Mouse (Mus musculus) intestine, embryonic 15.5 days (tissue): Measurements from ENCODE around the gene Pde1a. TPM values are rescaled to one million over a fixed set of nuclear protein-coding genes. Genes with fewer than 3 reads are reported as not detected.

Source experiments
- ATAC-seq: fragments of 200-750 bp; cut with Nextera tagmentation; 2 replicates; pipeline ENCODE4 v1.8.0; 2017; ENCODE audit warnings: moderate TSS enrichment, moderate library complexity
- H3K27ac ChIP-seq: fragments of 300-500 bp; sonication (generic); 2 replicates; pipeline ENCODE4 v1.5.1; 2015; ENCODE audit warnings: mild to moderate bottlenecking, inconsistent platforms
- H3K27me3 ChIP-seq: fragments of 300-500 bp; sonication (generic); replicated peaks from 2 replicates; pipeline ENCODE4 v1.6.1; 2015; ENCODE audit warnings: inconsistent platforms
- H3K36me3 ChIP-seq: fragments of 300-500 bp; sonication (generic); 2 replicates; pipeline ENCODE4 v1.6.1; 2015; ENCODE audit warnings: inconsistent platforms
- H3K4me1 ChIP-seq: fragments of 300-500 bp; sonication (generic); replicated peaks from 2 replicates; pipeline ENCODE4 v1.6.1; 2015; ENCODE audit warnings: inconsistent platforms
- H3K4me2 ChIP-seq: fragments of 300-500 bp; sonication (generic); replicated peaks from 2 replicates; pipeline ENCODE4 v1.6.1; 2015; ENCODE audit warnings: mild to moderate bottlenecking, inconsistent platforms
- H3K4me3 ChIP-seq: fragments of 300-500 bp; sonication (generic); replicated peaks from 2 replicates; pipeline ENCODE4 v1.5.1; 2015; ENCODE audit warnings: inconsistent platforms
- H3K9ac ChIP-seq: fragments of 300-500 bp; sonication (generic); 2 replicates; pipeline ENCODE4 v1.6.1; 2015; ENCODE audit warnings: inconsistent platforms
- H3K9me3 ChIP-seq: fragments of 300-500 bp; sonication (generic); 2 replicates; pipeline ENCODE4 v1.6.1; 2016; ENCODE audit warnings: inconsistent platforms
- WGBS: fragments of 180-500 bp; shearing (Covaris S2); methylation state at CpG from one replicate; pipeline ENCODE4 v1.1.7; 2015; 5-methylcytosine and 5-hydroxymethylcytosine counted together
- polyA plus RNA-seq: library from polyadenylated mRNA; unstranded; fragments of >200 nt; fragmentation: Nextera tagmentation; extraction: Ambion mirVana; gene quantifications from 2 replicates; pipeline ENCODE4 v1.2.1, GENCODE M21; 2015

Pde1a gene
- polyA plus RNA-seq, 1 experiment from 2014 or later, result 40.2 TPM

DNA sequence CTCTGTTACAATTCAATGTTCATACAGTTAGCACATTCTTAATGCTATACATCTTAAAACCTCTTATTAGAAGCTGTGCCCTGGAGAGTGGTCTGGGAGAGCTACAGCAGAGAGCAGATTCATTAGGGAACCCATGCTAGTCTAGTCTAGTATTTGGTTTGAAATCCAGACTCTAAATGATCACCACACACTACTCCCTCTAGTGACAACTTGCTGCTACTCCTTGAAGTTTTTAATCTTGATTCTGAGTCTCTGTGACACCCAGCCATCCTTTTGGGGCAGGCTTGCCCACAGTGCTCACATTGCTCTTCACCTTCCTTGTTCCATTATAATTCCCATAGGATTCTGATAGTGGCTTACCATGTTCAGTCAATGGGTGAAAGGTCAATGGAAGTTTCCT, 206.9 kb downstream of the Pde1a start:
- H3K9me3 ChIP-seq, result no peaks in the 10 kb centered on the region
- no peak overlapping the region for H3K27ac ChIP-seq
- H3K4me1 ChIP-seq, result no peaks in the 10 kb centered on the region
- no peak overlapping the region for H3K4me2 ChIP-seq
- no peaks in the 10 kb centered on the region for H3K27me3 ChIP-seq
- no peaks in the 10 kb centered on the region for H3K36me3 ChIP-seq
- no peak overlapping the region for H3K9ac ChIP-seq
- H3K4me3 ChIP-seq, result no peak overlapping the region
- no peak for ATAC-seq

DNA sequence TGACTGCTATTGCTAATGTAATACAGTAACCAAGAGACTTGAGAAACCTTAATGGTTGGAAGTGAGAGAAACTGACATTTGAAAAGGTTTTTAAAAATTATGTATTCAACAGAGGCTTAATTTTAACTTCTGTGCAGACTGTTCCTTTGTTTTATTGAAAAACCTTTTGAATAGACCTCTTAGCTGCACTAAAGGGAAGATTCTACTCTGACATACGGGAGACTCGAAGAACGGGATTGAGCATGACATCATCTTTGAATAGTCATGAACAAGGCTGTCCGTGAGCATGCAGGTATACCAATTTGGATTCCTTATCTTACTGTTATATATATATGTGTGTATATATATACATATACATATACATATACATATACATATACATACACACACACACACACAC, 207.9 kb downstream of the Pde1a start:
- no peak for ATAC-seq
- Histone ChIP-seq H3K9ac (no peak overlapping the region), H3K9me3 (no peaks in the 10 kb centered on the region), H3K27me3 (no peaks in the 10 kb centered on the region), H3K4me3 (no peak overlapping the region), H3K27ac (no peak overlapping the region), H3K4me1 (no peaks in the 10 kb centered on the region), H3K36me3 (no peaks in the 10 kb centered on the region), H3K4me2 (no peak overlapping the region)
- 93% methylated on average over 4 of the region's 4 CpGs for WGBS

DNA sequence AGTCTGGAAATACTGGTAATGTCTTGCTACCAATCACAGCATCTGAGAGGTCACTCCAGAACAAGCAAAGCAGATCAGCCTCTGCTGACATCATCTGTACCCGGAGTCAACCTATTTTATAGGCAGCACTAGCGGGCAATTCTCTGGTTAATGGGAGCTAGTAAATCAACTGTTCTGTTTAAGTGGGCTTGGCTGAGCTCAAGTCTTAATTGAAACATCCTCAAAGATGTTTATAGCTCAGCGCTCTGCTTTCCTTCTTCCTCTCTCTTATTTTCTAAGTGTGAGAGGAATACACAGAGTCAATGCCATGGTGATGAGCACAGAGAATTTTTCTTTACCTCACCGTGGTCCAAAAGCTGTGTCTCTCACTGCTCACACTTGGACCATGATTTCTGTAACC, 208.8 kb downstream of the Pde1a start:
- H3K27me3 ChIP-seq, result no peaks in the 10 kb centered on the region
- no peaks in the 10 kb centered on the region for H3K36me3 ChIP-seq
- 37% methylated on average over 4 of the region's 4 CpGs for WGBS
- no peaks in the 10 kb centered on the region for H3K9me3 ChIP-seq
- no peak overlapping the region for H3K27ac ChIP-seq
- no peak for ATAC-seq
- no peak overlapping the region for H3K4me3 ChIP-seq
- no peaks in the 10 kb centered on the region for H3K4me1 ChIP-seq
- no peak overlapping the region for H3K9ac ChIP-seq
- no peak overlapping the region for H3K4me2 ChIP-seq

DNA sequence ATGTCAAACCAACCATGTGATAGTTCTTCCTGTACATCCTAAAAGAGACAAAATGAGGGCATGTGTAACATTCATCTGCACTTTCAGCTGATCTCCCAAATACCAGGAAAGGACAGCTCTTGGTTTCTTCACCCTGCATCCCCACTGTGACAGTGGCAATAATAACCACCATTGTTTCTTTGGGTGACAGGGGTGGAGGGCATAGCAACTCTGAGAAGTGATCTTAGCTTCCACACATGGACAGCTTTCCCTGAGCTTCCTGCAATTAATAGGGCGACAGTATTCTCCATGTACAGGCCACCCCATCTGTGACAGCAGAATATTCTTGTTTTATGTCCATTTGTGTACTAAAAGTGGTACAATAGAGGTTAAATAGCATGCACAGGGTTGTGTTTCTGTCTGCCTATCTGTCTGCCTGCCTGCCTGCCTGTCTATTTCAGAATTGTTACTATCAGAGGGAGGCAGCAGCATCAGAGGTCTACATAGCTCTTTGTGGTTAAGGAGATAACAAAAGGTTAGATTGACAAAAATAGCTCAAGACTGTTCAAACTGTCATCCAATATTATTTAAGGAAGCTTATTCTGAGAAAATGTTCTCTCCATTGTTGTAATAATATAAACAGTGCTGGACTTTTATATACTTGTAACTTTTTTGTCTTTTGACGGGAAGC, 227.3 kb downstream of the Pde1a start:
- no peak for ATAC-seq
- no peak overlapping the region for H3K27ac ChIP-seq
- no peak overlapping the region for H3K4me2 ChIP-seq

DNA sequence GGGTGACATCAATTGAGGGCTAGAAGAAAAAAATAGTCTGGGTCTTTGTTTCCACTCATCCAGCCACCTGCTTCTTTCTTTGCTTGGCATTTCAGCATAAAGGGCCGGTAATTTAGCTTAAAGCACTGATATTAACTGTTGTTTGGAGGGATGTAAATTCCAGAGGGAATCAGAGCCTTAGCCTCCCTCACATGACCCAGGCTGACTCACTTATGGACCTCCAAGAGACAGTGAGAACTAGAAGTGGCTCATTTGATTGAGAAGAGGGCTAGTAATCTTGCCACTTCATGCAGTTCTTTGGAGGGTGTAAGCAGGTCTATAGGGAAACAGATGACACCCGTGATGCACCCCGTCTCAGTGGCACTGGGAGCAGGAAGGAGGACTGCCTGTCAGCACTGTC, 230.7 kb downstream of the Pde1a start:
- no peak overlapping the region for H3K4me2 ChIP-seq
- no peak overlapping the region for H3K27ac ChIP-seq
- no peaks in the 10 kb centered on the region for H3K9me3 ChIP-seq
- WGBS, result 57% methylated on average over 3 of the region's 3 CpGs
- no peaks in the 10 kb centered on the region for H3K4me1 ChIP-seq
- no peak overlapping the region for H3K9ac ChIP-seq
- H3K36me3 ChIP-seq, result no peaks in the 10 kb centered on the region
- H3K27me3 ChIP-seq, result no peaks in the 10 kb centered on the region
- ATAC-seq, result no peak
- no peak overlapping the region for H3K4me3 ChIP-seq

More for the DNA sequence above, 227.3 kb downstream of the Pde1a start:
- H3K27me3 ChIP-seq, result no peaks in the 10 kb centered on the region
- WGBS, result 85% methylated on average over 2 of the region's 2 CpGs
- no peak overlapping the region for H3K9ac ChIP-seq
- H3K4me1 ChIP-seq, result no peaks in the 10 kb centered on the region
- no peaks in the 10 kb centered on the region for H3K36me3 ChIP-seq
- H3K4me3 ChIP-seq, result no peak overlapping the region
- H3K9me3 ChIP-seq, result no peaks in the 10 kb centered on the region

DNA sequence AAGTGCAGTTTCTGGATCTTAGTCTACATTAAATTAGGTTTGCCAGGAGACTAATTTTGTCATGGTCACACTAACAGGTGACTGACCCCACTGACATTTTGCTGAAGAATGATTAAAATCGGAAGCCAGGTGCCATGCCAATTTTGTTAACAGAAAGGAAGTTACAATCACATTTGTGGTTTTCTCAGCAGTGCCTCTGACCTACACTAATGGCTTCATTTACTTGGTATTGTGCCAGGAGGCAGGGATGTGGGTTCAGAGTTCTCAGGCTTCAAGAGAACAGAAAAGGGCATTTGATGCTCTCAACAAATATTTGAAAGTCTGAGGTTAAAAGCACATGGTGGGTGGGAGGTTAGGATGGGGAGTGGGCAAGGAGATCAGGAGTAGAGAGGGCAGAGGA, 236.4 kb downstream of the Pde1a start:
- no peaks in the 10 kb centered on the region for H3K9me3 ChIP-seq
- no peak overlapping the region for H3K4me2 ChIP-seq
- WGBS, result 80% methylated on average over 1 of the region's 1 CpGs
- no peak overlapping the region for H3K4me3 ChIP-seq
- H3K27ac ChIP-seq, result no peak overlapping the region
- H3K9ac ChIP-seq, result no peak overlapping the region
- H3K27me3 ChIP-seq, result no peaks in the 10 kb centered on the region
- no peak for ATAC-seq
- no peaks in the 10 kb centered on the region for H3K4me1 ChIP-seq
- no peaks in the 10 kb centered on the region for H3K36me3 ChIP-seq

DNA sequence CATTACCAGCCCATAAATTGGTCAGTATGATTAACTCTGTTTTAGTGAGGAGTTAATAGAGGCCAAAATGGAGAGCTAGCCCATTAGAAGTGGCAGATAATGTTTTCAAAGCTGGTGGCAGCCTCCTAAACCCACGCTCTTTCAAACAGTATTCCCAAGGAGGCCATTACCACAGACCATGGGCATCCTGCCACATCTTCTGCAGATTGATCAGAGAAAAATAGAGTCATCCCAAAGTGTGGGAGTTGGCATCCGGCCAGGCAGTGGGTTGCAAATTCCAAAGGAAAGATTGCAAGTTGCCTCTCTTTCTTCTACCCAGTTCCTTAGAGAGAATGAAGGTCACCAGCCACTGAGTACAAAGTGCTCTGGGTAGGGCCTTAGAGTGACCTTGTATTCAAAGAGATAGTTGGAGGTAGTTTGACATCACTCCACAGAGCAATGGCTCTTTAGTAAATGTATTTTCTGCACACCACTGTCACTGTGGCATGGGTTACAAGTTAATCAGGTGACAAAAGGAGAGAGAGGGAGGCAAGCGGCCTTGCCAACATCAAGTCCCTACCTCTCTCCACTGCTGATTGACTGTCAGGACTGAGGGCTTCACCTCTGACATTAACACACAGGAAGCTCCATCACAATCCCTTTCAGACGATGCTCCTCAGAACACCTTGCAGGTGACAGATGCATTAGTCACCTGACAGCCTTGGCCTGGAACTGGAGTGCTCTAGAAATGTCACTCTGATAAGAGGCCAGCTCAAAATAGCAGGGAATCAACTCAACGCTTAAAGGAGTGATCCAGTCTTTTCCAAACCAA, 237.3 kb downstream of the Pde1a start:
- 81% methylated on average over 5 of the region's 5 CpGs for whole genome bisulfite sequencing
- H3K9me3 ChIP-seq, result no peaks in the 10 kb centered on the region
- no peak overlapping the region for H3K4me3 ChIP-seq
- no peak overlapping the region for H3K27ac ChIP-seq
- H3K9ac ChIP-seq, result no peak overlapping the region
- H3K4me2 ChIP-seq, result no peak overlapping the region
- no peaks in the 10 kb centered on the region for H3K27me3 ChIP-seq
- no peaks in the 10 kb centered on the region for H3K36me3 ChIP-seq
- no peaks in the 10 kb centered on the region for H3K4me1 ChIP-seq
- ATAC-seq, result no peak

DNA sequence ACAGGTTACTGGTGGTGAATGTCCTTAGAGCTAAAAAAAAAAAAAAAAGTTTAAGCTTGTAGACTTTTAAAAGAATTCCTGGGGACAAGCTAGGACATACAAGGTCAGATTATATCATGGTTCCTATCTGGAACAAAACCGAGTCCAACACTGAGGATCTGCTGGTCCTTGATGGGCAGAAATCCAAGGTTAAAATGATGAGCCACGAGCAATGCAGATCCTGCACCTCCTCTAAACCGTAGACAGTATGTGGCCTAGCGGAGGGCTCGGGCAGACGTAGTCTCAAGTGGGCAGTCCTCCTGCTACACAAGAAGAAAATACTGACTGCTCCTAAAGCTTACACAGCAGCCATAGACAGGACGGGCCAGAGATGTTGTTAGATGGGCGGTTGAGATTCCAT, 238.5 kb downstream of the Pde1a start:
- no peak for ATAC-seq
- Histone ChIP-seq H3K4me1 (no peaks in the 10 kb centered on the region), H3K4me2 (no peak overlapping the region), H3K9ac (no peak overlapping the region), H3K4me3 (no peak overlapping the region), H3K36me3 (no peaks in the 10 kb centered on the region), H3K9me3 (no peaks in the 10 kb centered on the region), H3K27ac (no peak overlapping the region), H3K27me3 (no peaks in the 10 kb centered on the region)
- WGBS, result 74% methylated on average over 8 of the region's 8 CpGs

DNA sequence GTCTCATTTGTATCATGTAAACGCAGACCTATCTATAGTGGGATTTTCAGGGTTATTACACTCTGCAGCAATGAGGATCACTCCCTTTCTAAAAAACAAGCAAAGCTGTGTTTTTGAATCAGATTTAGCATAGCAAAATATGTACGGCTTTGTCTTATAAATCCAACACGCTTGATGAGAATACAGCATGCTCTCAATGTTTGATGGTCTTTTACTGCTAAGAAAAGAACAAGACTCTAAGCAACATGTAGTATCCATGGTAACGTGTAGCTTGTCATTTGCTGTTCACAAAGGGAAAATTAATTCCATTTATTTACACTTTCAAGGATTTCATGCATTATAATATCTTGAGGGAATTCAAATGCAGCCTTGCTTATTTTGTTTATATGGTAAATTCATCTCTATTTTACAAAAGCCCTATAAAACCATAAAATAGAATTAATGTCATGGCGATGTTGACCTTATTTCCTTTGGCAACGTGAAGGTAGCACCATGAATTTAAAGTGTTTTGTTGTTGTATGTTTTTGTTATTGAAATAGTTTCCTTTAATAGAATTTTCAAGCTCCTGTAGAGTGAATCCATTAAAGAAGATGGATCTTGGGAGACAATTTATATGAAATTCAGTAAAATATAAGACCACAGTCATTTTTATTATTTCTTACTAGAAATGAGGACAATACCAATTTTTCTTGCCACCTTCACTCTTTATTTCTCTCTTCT, 245.5 kb downstream of the Pde1a start:
- no peak overlapping the region for H3K4me2 ChIP-seq

DNA sequence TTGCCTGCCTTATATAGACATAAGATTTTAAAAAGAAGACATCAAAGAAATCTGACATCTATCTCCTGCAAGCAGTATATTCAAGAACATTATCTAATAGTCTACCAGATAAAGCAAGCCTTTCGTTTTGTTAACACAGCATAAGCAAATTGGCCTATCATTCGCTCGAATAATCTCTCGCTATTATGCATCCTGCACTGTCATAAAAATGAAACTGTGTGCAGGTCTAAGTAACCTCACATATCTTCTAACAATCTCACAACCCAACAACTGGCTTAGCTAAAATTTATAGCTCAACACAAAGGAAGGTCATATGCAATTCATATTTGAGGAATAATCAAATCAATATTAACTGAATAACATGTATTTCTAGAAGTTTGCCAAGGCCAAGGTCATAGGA, 246.0 kb downstream of the Pde1a start:
- Histone ChIP-seq H3K4me3 (no peak overlapping the region), H3K27me3 (no peaks in the 10 kb centered on the region), H3K9ac (no peak overlapping the region), H3K4me1 (no peaks in the 10 kb centered on the region), H3K27ac (no peak overlapping the region), H3K36me3 (no peaks in the 10 kb centered on the region), H3K9me3 (no peaks in the 10 kb centered on the region), H3K4me2 (no peak overlapping the region)
- WGBS, result 71% methylated on average over 4 of the region's 4 CpGs
- ATAC-seq, result no peak

More for the DNA sequence above, 245.5 kb downstream of the Pde1a start:
- H3K4me1 ChIP-seq, result no peaks in the 10 kb centered on the region
- H3K27me3 ChIP-seq, result no peaks in the 10 kb centered on the region
- H3K4me3 ChIP-seq, result no peak overlapping the region
- ATAC-seq, result no peak
- H3K27ac ChIP-seq, result no peak overlapping the region
- no peaks in the 10 kb centered on the region for H3K36me3 ChIP-seq
- 88% methylated on average over 6 of the region's 6 CpGs for WGBS
- no peak overlapping the region for H3K9ac ChIP-seq
- H3K9me3 ChIP-seq, result no peaks in the 10 kb centered on the region

DNA sequence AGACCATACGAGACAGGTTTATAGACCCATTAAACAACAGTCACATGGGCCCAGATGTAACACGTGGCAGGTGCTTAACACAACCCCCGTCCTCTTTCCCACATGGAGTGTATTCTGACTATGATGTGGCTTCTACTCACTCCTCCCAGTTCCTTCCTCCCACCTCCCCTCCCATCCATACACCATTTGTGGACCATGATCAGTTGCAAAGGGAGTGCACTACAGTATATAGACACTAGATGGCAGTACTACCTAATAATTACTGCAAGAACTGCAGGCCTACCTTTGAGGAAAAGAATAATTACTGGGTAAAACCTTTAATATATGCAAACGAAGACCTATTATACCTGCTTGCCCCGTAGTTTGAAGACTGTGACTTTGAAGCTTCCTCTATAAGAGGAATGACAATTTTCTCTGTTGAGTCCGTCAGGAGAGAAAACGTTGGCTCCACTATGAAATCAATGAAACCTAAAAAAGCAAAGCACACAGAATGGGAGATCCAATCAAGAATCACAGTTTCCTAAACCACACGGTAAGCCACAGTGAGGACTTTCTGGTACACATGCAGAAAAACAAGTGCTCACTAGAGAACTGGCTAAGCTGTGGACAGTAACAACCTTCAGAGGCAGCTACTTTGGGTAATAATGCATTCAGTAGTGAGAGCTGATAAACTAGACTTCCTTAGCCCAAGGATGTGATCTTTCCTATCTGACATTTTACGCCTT, 263.8 kb downstream of the Pde1a start:
- Histone ChIP-seq H3K27me3 (no peaks in the 10 kb centered on the region), H3K4me2 (no peak overlapping the region), H3K9me3 (no peaks in the 10 kb centered on the region), H3K9ac (no peak overlapping the region), H3K27ac (no peak overlapping the region), H3K4me1 (no peaks in the 10 kb centered on the region), H3K36me3 (no peaks in the 10 kb centered on the region), H3K4me3 (no peak overlapping the region)
- 46% methylated on average over 9 of the region's 9 CpGs for WGBS
- ATAC-seq, result peak; percentile 62; the same call in 1 of the 2 replicates

DNA sequence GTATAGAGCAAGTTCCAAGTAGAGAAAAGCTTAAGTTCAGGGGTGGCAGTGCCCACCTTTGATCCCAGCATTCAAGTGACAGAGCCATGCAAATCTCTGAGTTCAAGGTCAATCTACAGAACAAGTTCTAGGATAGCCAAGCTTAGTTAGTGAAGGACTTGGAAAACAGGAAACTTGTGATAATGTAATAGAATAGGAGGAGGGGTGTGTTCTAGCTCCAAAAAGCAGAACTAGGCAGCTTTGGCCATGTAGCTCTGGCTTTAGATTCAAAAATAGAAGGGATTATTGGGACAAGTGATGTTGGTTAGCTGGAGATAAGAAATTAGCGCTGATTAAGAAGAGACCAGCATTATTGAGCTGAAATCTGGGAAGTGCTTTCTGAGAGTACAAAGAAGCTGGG, 272.4 kb downstream of the Pde1a start:
- WGBS, result 81% methylated on average over 1 of the region's 1 CpGs
- no peak overlapping the region for H3K9ac ChIP-seq
- H3K36me3 ChIP-seq, result no peaks in the 10 kb centered on the region
- H3K4me1 ChIP-seq, result no peaks in the 10 kb centered on the region
- H3K4me3 ChIP-seq, result no peak overlapping the region
- no peak for ATAC-seq
- no peaks in the 10 kb centered on the region for H3K27me3 ChIP-seq
- H3K4me2 ChIP-seq, result no peak overlapping the region
- no peak overlapping the region for H3K27ac ChIP-seq
- H3K9me3 ChIP-seq, result no peaks in the 10 kb centered on the region
